Mouse (Mus musculus) embryonic facial prominence, embryonic 12.5 days (tissue): Measurements from ENCODE around the gene Phc2. TPM values are rescaled to one million over a fixed set of nuclear protein-coding genes. Genes with fewer than 3 reads are reported as not detected.

Experiments
- ATAC-seq: fragments of 200-750 bp; cut with Nextera tagmentation; 2 replicates; pipeline ENCODE4 v1.8.0; 2017; ENCODE audit not compliant: insufficient number of reproducible peaks, insufficient read depth, low FRiP score, low TSS enrichment
- H3K27ac ChIP-seq: fragments of 300-500 bp; sonication (generic); 2 replicates; pipeline ENCODE4 v1.5.1; 2016; ENCODE audit warnings: mild to moderate bottlenecking
- H3K27me3 ChIP-seq: fragments of 300-500 bp; sonication (generic); 2 replicates; pipeline ENCODE4 v1.6.1; 2016; ENCODE audit warnings: mild to moderate bottlenecking, moderate library complexity
- H3K36me3 ChIP-seq: fragments of 300-500 bp; sonication (generic); 2 replicates; pipeline ENCODE4 v1.6.1; 2016; ENCODE audit warnings: mild to moderate bottlenecking
- H3K4me1 ChIP-seq: fragments of 300-500 bp; sonication (generic); 2 replicates; pipeline ENCODE4 v1.6.1; 2016
- H3K4me2 ChIP-seq: fragments of 300-500 bp; sonication (generic); replicated peaks from 2 replicates; pipeline ENCODE4 v1.6.1; 2016; ENCODE audit warnings: mild to moderate bottlenecking, moderate library complexity
- H3K4me3 ChIP-seq: fragments of 300-500 bp; sonication (generic); 2 replicates; pipeline ENCODE4 v1.5.1; 2016; ENCODE audit warnings: mild to moderate bottlenecking
- H3K9ac ChIP-seq: fragments of 300-500 bp; sonication (generic); 2 replicates; pipeline ENCODE4 v1.6.1; 2016; ENCODE audit warnings: mild to moderate bottlenecking, moderate library complexity
- H3K9me3 ChIP-seq: fragments of 300-500 bp; sonication (generic); 2 replicates; pipeline ENCODE4 v1.6.1; 2016; ENCODE audit warnings: mild to moderate bottlenecking, moderate library complexity
- WGBS: fragments of 180-500 bp; shearing (Covaris S2); methylation state at CpG from one replicate; pipeline ENCODE4 v1.1.7; 2016; 5-methylcytosine and 5-hydroxymethylcytosine counted together
- polyA plus RNA-seq: library from polyadenylated mRNA; unstranded; fragments of >200 nt; fragmentation: Nextera tagmentation; extraction: Ambion mirVana; gene quantifications from 2 replicates; pipeline ENCODE4 v1.2.1, GENCODE M21; 2016

The Phc2 gene
- polyA plus RNA-seq, 1 experiment from 2014 or later: 82.4 TPM

DNA sequence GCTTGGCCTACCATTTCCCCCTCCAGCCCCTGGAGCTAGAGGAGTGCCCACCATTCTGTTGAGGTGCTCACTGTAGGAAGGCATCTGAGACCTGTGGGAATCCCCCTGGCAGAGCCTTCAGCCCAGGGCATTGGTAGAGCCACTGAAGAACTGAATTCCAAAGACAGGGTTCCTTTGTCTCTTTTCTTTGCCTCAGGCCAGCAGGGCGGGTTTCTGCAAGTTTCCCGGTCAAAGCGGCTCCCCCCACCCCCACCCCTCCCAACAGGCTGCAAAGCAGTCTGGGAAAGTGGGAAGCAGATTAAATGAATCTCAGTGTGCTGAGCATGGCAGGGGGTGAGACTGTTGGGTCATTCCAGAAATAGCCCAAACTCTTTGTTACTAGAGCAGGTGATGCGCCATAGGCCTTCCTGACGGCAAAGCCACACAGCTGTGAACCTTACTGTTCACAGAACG lies 82.7 kb downstream of the Phc2 start:
- H3K4me3 ChIP-seq: no peak overlapping the region
- H3K9me3 ChIP-seq: no peaks in the 10 kb centered on the region
- WGBS: 16% methylated on average over 6 of the region's 6 CpGs
- no peaks in the 10 kb centered on the region for H3K36me3 ChIP-seq
- H3K27me3 ChIP-seq: no peaks in the 10 kb centered on the region
- H3K4me1 ChIP-seq: peaks cover 67% of the 10 kb centered on the region
- 0 out of 2 replicates have a peak overlapping the region, but pooled peaks have one; percentile 16 for H3K9ac ChIP-seq
- 0 out of 2 replicates have a peak, but pooled peaks have one; percentile 20 for ATAC-seq
- H3K4me2 ChIP-seq: peak overlapping the region; percentile 31
- H3K27ac ChIP-seq: peak overlapping the region; percentile 91

GRCm38 (mm10) chr4:128737825-128738610 lies 83.5 kb downstream of the Phc2 start:
- Histone ChIP-seq H3K4me1 (peaks cover 70% of the 10 kb centered on the region), H3K4me3 (no peak overlapping the region), H3K9ac (peak overlapping the region; percentile 24; the same call in 1 of the 2 replicates), H3K4me2 (peak overlapping the region; percentile 31), H3K27me3 (no peaks in the 10 kb centered on the region), H3K27ac (peak overlapping the region; percentile 91), H3K9me3 (no peaks in the 10 kb centered on the region), H3K36me3 (0 out of 2 replicates have a peak, but pooled peaks cover 2% of the 10 kb centered on the region)
- ATAC-seq: peak; percentile 50; the same call in 1 of the 2 replicates
- 53% methylated on average over 14 of the region's 14 CpGs for WGBS

DNA sequence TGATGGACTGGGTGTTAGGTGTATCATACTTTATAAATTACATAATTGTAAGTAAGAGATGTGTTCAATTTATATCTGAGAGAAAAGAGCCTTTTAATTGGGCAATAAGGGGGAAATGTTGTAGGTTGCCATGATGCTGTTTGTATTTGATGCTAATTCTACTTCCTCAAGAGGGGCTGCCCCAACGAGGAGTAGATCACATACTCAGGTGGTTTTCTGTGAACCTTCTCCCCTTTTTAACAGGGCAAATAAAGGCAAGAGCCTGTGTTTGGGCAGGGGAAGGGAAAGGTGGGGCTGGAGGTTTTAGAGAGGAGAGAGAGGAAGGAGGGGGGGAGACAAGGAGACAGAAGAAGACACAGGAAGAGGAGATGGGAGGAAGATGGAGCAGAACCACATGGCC lies 86.4 kb downstream of the Phc2 start:
- no peak overlapping the region for H3K4me2 ChIP-seq
- no peaks in the 10 kb centered on the region for H3K9me3 ChIP-seq
- no peak overlapping the region for H3K27ac ChIP-seq
- H3K36me3 ChIP-seq: peaks cover 29% of the 10 kb centered on the region
- WGBS: 60% methylated on average over 1 of the region's 1 CpGs
- H3K4me3 ChIP-seq: no peak overlapping the region
- no peak overlapping the region for H3K9ac ChIP-seq
- ATAC-seq: no peak
- H3K27me3 ChIP-seq: no peaks in the 10 kb centered on the region
- H3K4me1 ChIP-seq: peaks cover 43% of the 10 kb centered on the region

GRCm38 (mm10) chr4:128741906-128742305 lies 87.4 kb downstream of the Phc2 start:
- peaks cover 39% of the 10 kb centered on the region for H3K36me3 ChIP-seq
- no peaks in the 10 kb centered on the region for H3K9me3 ChIP-seq
- H3K4me2 ChIP-seq: no peak overlapping the region
- no peak for ATAC-seq
- H3K4me3 ChIP-seq: no peak overlapping the region
- no peaks in the 10 kb centered on the region for H3K27me3 ChIP-seq
- WGBS: 36% methylated on average over 5 of the region's 5 CpGs
- H3K4me1 ChIP-seq: peaks cover 33% of the 10 kb centered on the region
- no peak overlapping the region for H3K27ac ChIP-seq
- H3K9ac ChIP-seq: no peak overlapping the region

DNA sequence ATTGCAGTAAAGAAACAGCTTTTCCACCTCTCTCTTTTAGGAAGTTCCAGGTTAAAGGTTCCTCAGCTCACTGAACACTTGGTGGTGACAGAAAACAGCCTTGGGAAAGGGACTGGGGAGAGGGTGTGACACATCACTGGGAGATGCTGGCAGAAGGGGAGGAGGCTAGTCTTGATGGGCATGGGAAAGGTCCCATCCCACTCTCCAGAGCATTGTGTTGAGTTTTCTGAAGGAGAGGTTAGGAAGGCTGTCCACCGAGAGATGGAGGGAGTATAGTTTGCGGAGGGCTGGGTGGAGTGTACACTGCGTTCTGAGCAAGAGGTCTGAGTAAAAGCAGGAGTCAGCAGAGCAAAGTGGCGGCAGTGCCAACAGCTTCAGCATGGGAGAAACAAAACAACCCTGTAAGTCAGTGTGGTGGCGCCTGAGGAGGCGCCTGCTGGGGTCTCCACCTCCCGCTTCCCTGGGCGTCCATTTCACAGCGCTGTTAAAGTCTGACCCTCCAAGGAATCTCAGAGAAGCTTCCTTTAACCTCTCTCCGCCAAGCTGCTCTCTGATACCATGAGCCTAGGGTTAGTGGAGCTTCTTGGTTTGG lies 88.0 kb downstream of the Phc2 start:
- peaks cover 27% of the 10 kb centered on the region for H3K4me1 ChIP-seq
- H3K4me3 ChIP-seq: no peak overlapping the region
- H3K36me3 ChIP-seq: peaks cover 45% of the 10 kb centered on the region
- peak overlapping the region; percentile 51; the same call in 1 of the 2 replicates for H3K27ac ChIP-seq
- no peaks in the 10 kb centered on the region for H3K27me3 ChIP-seq
- H3K9ac ChIP-seq: no peak overlapping the region
- 55% methylated on average over 10 of the region's 10 CpGs for WGBS
- H3K4me2 ChIP-seq: no peak overlapping the region
- ATAC-seq: no peak
- H3K9me3 ChIP-seq: no peaks in the 10 kb centered on the region

DNA sequence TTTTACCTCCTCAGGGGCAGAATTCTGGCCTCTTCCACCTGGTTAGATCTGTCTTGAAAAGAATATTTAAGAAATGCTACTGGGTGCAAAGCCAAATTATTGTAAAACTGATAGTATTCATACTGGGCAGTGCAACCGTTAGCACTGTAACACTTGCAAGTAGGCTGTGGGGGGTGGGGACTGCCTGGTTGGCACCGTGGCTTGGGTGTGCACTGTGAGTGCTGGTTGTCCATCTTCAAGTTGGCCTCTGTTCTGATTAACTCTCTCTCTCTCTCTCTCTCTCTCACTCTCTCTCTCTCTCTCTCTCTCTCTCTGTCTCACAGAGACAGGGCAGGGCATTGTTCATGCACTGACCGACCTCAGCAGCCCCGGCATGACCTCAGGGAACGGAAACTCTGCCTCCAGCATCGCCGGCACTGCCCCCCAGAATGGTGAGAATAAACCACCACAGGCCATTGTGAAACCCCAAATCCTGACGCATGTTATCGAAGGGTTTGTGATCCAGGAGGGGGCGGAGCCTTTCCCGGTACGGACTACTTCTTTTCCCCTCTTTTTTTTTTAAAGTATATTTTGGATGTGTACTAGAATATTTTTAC lies 88.6 kb downstream of the Phc2 start:
- Histone ChIP-seq H3K4me1 (peaks cover 20% of the 10 kb centered on the region), H3K36me3 (peaks cover 51% of the 10 kb centered on the region), H3K4me3 (no peak overlapping the region), H3K9me3 (no peaks in the 10 kb centered on the region), H3K9ac (no peak overlapping the region), H3K4me2 (no peak overlapping the region), H3K27me3 (no peaks in the 10 kb centered on the region), H3K27ac (0 out of 2 replicates have a peak overlapping the region, but pooled peaks have one; percentile 7)
- WGBS: 53% methylated on average over 12 of the region's 12 CpGs
- ATAC-seq: no peak

- H3K4me2 ChIP-seq: no peak overlapping the region
- peaks cover 71% of the 10 kb centered on the region for H3K36me3 ChIP-seq
- H3K27ac ChIP-seq: no peak overlapping the region
- H3K27me3 ChIP-seq: no peaks in the 10 kb centered on the region
- WGBS: 88% methylated on average over 8 of the region's 8 CpGs
- no peak overlapping the region for H3K9ac ChIP-seq
- ATAC-seq: no peak
- no peaks in the 10 kb centered on the region for H3K9me3 ChIP-seq
- no peak overlapping the region for H3K4me3 ChIP-seq
- H3K4me1 ChIP-seq: peaks cover 16% of the 10 kb centered on the region
These were observed 90.7 kb downstream of the Phc2 start for GRCm38 (mm10) chr4:128745160-128745559.

- Histone ChIP-seq H3K9ac (no peak overlapping the region), H3K4me1 (peaks cover 4% of the 10 kb centered on the region), H3K9me3 (no peaks in the 10 kb centered on the region), H3K27me3 (no peaks in the 10 kb centered on the region), H3K4me3 (no peak overlapping the region), H3K36me3 (peaks cover 97% of the 10 kb centered on the region), H3K4me2 (no peak overlapping the region), H3K27ac (no peak overlapping the region)
- no peak for ATAC-seq
- WGBS: 88% methylated on average over 22 of the region's 22 CpGs
These were observed 93.2 kb downstream of the Phc2 start for GRCm38 (mm10) chr4:128747614-128748270.

GRCm38 (mm10) chr4:128748309-128748708 lies 93.8 kb downstream of the Phc2 start:
- peaks cover 98% of the 10 kb centered on the region for H3K36me3 ChIP-seq
- WGBS: 88% methylated on average over 7 of the region's 7 CpGs

DNA sequence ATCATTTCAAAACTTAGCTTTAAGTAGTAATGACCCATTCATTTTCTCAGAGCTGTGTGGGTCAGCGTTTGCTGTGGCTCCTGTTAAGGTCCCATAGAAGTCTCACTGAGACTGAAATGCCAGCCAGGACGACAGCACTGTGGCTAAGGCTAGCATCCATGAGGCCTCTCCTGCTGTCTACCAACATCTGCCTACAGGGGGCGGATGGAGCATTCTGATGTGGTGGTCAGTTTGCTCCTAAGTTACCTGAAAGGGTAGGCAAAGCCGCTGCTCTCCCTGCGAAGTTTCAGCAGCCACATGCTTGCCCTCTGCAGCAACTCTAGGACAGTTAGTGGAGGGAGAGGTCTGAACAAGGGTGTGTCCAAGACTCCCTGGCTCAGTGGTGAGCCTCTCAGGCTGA lies 96.5 kb downstream of the Phc2 start:
- WGBS: 61% methylated on average over 5 of the region's 5 CpGs
- Histone ChIP-seq H3K4me1 (no peaks in the 10 kb centered on the region), H3K27ac (no peak overlapping the region), H3K36me3 (peaks cover 80% of the 10 kb centered on the region), H3K9me3 (no peaks in the 10 kb centered on the region), H3K4me3 (no peak overlapping the region), H3K4me2 (no peak overlapping the region), H3K9ac (no peak overlapping the region), H3K27me3 (no peaks in the 10 kb centered on the region)
- no peak for ATAC-seq

More at GRCm38 (mm10) chr4:128748309-128748708, 93.8 kb downstream of the Phc2 start:
- Histone ChIP-seq H3K27ac (no peak overlapping the region), H3K27me3 (no peaks in the 10 kb centered on the region), H3K4me2 (no peak overlapping the region), H3K9ac (no peak overlapping the region), H3K4me3 (no peak overlapping the region), H3K4me1 (no peaks in the 10 kb centered on the region), H3K9me3 (no peaks in the 10 kb centered on the region)
- ATAC-seq: no peak

DNA sequence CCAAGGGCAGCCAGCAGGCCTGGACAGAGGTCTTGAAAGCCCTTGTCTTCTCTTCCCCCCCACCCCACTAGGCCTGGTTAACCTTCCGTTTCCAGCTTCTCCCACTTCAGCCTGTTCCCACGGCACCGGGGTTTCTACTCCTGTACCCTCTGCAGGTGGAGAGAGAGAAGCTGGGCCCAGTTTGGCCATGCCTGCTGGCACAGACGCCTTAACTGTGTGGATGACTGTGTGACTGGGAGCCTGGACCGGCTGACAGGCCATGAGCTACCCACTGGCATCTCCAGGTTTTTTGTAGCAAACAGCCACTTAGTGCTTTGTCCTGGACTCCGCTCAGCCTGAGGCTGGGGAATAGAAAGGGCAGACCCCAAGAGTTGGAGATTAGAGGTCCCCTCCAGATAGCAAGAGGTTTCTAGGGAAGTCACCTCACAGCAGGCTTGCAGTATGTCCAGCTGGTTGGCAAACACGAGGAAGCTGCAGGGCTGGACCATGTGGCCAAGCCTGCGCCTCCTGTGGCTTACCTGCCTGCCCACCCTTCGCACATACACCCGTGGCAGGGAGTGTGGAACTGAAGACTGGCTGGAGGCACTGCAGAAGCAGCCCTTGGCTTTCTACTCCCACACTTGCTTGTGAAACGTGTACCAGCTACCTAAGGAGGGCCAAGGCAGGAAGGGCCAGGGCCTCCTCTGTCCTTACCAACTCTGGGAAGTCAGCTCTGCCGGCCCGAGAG lies 97.7 kb downstream of the Phc2 start:
- Histone ChIP-seq H3K36me3 (peaks cover 68% of the 10 kb centered on the region), H3K27me3 (no peaks in the 10 kb centered on the region), H3K27ac (no peak overlapping the region), H3K4me3 (no peak overlapping the region), H3K9ac (no peak overlapping the region), H3K4me1 (no peaks in the 10 kb centered on the region), H3K4me2 (no peak overlapping the region), H3K9me3 (no peaks in the 10 kb centered on the region)
- no peak for ATAC-seq
- WGBS: 84% methylated on average over 13 of the region's 13 CpGs
